Mouse (Mus musculus) mammary gland, adult 2 months (tissue): ENCODE data around the gene Cxcl15. TPM values are rescaled to one million over a fixed set of nuclear protein-coding genes. Genes with fewer than 3 reads are reported as not detected.

ENCODE experiments used
- polyA plus RNA-seq: library from polyadenylated mRNA; depleted of rRNA; stranded (reverse); fragments of >200 nt; gene quantifications from 2 replicates; pipeline ENCODE4 v1.2.3, GENCODE M21; 2012; ENCODE audit warnings: low replicate concordance; rRNA removed

Gene Cxcl15
- polyA plus RNA-seq, result 2.2 and 6.9 TPM in 2 replicates

GRCm38 (mm10) chr5:90794195-90794625 lies at the start of gene Cxcl15:
Cxcl15 (plus strand) TSS chr5:90794534.

GRCm38 (mm10) chr5:90759077-90760065 lies 35.0 kb upstream of the Cxcl15 start, which contains the start of gene Cxcl5:
Cxcl5 (plus strand) TSS chr5:90759360.

GRCm38 (mm10) chr5:90768218-90768617 lies 26.1 kb upstream of the Cxcl15 start, which contains the start of gene Ppbp:
Ppbp (plus strand) TSS chr5:90768518.

GRCm38 (mm10) chr5:90771880-90772653 lies 22.3 kb upstream of the Cxcl15 start, which contains the start of gene Pf4:
Pf4 (plus strand) TSS chr5:90772435.

DNA sequence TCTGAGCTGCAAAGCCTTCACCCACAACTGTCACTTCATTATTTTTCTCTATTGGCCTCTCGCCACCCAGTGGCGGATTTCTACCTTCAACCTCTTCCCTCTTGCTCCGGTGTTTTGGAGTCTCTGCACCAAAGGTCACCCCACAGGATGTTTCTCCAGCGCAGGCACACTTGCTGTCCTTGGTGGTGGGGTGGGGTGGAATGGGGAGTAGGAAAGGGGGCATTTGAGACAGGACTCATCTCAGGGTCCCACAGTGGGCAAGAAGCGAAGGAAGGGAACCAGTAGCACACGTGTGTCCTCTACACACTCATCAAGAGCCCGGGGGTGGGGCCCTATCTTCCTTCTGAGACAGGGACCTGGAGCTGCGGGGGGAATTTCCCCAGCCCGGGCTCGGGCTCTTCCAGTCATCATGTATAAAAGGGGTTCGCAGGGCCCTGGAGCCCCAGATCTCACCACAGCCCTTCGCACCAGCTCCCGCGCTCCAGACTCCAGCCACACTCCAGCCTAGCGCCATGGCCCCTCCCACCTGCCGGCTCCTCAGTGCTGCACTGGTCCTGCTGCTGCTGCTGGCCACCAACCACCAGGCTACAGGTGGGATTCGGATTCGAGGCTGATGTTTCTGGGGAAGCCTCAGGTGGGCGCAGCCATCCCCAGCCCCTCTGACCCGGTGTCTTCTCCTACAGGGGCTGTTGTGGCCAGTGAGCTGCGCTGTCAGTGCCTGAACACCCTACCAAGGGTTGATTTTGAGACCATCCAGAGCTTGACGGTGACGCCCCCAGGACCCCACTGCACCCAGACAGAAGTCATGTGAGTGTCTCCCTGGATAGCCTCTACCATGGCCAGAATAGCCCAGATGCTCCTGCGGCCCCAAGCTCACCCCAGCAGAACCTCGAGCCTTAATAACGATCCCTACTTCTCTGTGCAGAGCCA lies 8.4 kb upstream of the Cxcl15 start, which contains the start of gene Cxcl3:
TSS of gene Cxcl3 (plus strand) at position 445 of the 930 bp plus-strand sequence.

Other genes starting within 250 kb of the Cxcl15 start
- gene 5830473C10Rik, start 233.4 kb upstream of the Cxcl15 start, polyA plus RNA-seq, result 0.10 TPM in 1 of 2 replicates, not detected in the other
- 3.3 and 5.8 TPM in 2 replicates for gene Rassf6, start 153.9 kb upstream of the Cxcl15 start, polyA plus RNA-seq
- gene Cxcl5, start 35.2 kb upstream of the Cxcl15 start, polyA plus RNA-seq, result 0.11 and 0.18 TPM in 2 replicates
- 0.96 and 1.8 TPM in 2 replicates for gene Ppbp, start 26.0 kb upstream of the Cxcl15 start, polyA plus RNA-seq
- gene Pf4, start 22.1 kb upstream of the Cxcl15 start, polyA plus RNA-seq, result 99.0 and 112 TPM in 2 replicates
- gene Cxcl3, start 8.4 kb upstream of the Cxcl15 start, polyA plus RNA-seq, result not detected in 2 replicates
- 4.5 and 6.4 TPM in 2 replicates for gene Cxcl1, start 96.7 kb downstream of the Cxcl15 start, polyA plus RNA-seq
- gene Cxcl2, start 109.3 kb downstream of the Cxcl15 start, polyA plus RNA-seq, result 0.69 and 1.6 TPM in 2 replicates
- gene Mthfd2l, start 136.6 kb downstream of the Cxcl15 start, polyA plus RNA-seq, result 20.2 and 59.8 TPM in 2 replicates
- 0.16 TPM in 1 of 2 replicates, not detected in the other for gene Epgn, start 232.9 kb downstream of the Cxcl15 start, polyA plus RNA-seq